Mouse (Mus musculus) midbrain, postnatal 0 days (tissue): ENCODE measurements around the gene Dennd2a. TPM values are rescaled to one million over a fixed set of nuclear protein-coding genes. Genes with fewer than 3 reads are reported as not detected.

Experiments
- ATAC-seq: fragments of 200-750 bp; cut with Nextera tagmentation; 2 replicates; pipeline ENCODE4 v1.8.0; 2017; ENCODE audit warnings: moderate number of reproducible peaks, mild to moderate bottlenecking, moderate TSS enrichment, moderate library complexity; ENCODE audit not compliant: low FRiP score
- DNase-seq: peaks from one replicate; pipeline ENCODE4 v3.0.0-alpha.2; 2015; ENCODE audit warnings: low spot score
- H3K27ac ChIP-seq: fragments of 300-500 bp; sonication (generic); 2 replicates; pipeline ENCODE4 v1.5.1; 2014; ENCODE audit warnings: low read depth, mild to moderate bottlenecking, low read length, mixed read lengths
- H3K27me3 ChIP-seq: fragments of 300-500 bp; sonication (generic); 2 replicates; pipeline ENCODE4 v1.6.1; 2014; ENCODE audit warnings: low read length, control low read depth, mixed read lengths; ENCODE audit not compliant: insufficient read depth
- H3K36me3 ChIP-seq: fragments of 300-500 bp; sonication (generic); 2 replicates; pipeline ENCODE4 v1.6.1; 2014; ENCODE audit warnings: low read length, control low read depth, mixed read lengths; ENCODE audit not compliant: insufficient read depth
- H3K4me1 ChIP-seq: fragments of 300-500 bp; sonication (generic); 2 replicates; pipeline ENCODE4 v1.6.1; 2014; ENCODE audit warnings: mild to moderate bottlenecking, control low read depth, antibody characterized with exemption, low read length, mixed read lengths; ENCODE audit not compliant: insufficient read depth
- H3K4me2 ChIP-seq: fragments of 300-500 bp; sonication (generic); 2 replicates; pipeline ENCODE4 v1.6.1; 2014; ENCODE audit warnings: low read depth, mild to moderate bottlenecking, low read length, mixed read lengths; ENCODE audit not compliant: poor library complexity, severe bottlenecking
- H3K4me3 ChIP-seq: fragments of 300-500 bp; sonication (generic); 2 replicates; pipeline ENCODE4 v1.5.1; 2014; ENCODE audit warnings: low read depth, mild to moderate bottlenecking, low read length, moderate library complexity
- H3K9ac ChIP-seq: fragments of 300-500 bp; sonication (generic); replicated peaks from 2 replicates; pipeline ENCODE4 v1.6.1; 2014; ENCODE audit warnings: mild to moderate bottlenecking, low read length, moderate library complexity, mixed read lengths; ENCODE audit not compliant: poor library complexity, severe bottlenecking
- H3K9me3 ChIP-seq: fragments of 300-500 bp; sonication (generic); 2 replicates; pipeline ENCODE4 v1.6.1; 2016; ENCODE audit warnings: low read length, control low read depth
- CTCF ChIP-seq: IDR thresholded peaks from 2 replicates; pipeline ENCODE4 v1.5.1; 2016; ENCODE audit warnings: antibody characterized with exemption, mild to moderate bottlenecking
- WGBS: fragments of 180-500 bp; shearing (Covaris S2); extraction: QIAGEN DNeasy Blood & Tissue Kit; methylation state at CpG from one replicate; pipeline ENCODE4 v1.1.7; 2014; 5-methylcytosine and 5-hydroxymethylcytosine counted together
- polyA plus RNA-seq: library from polyadenylated mRNA; unstranded; fragments of >200 nt; fragmentation: Nextera tagmentation; extraction: Ambion mirVana; gene quantifications from 2 replicates; pipeline ENCODE4 v1.2.1, GENCODE M21; 2015
- total RNA-seq: library from RNA; depleted of rRNA; stranded (reverse); fragments of >200 nt; gene quantifications from 2 replicates; pipeline ENCODE4 v1.2.3, GENCODE M21; 2014

The Dennd2a gene
- total and polyA plus RNA-seq, 2 experiments from 2014 or later = 9.8 to 15.9 TPM

- no peak overlapping the region for H3K4me3 ChIP-seq
- H3K27ac ChIP-seq = no peak overlapping the region
- no peaks in the 10 kb centered on the region for H3K4me1 ChIP-seq
- no peaks in the 10 kb centered on the region for H3K9me3 ChIP-seq
- H3K9ac ChIP-seq = no peak overlapping the region
- DNase-seq = no peak
- 96% methylated on average over 11 of the region's 11 CpGs for WGBS
- H3K36me3 ChIP-seq = 0 out of 2 replicates have a peak, but pooled peaks cover 5% of the 10 kb centered on the region
- ATAC-seq = no peak
- TF ChIP-seq CTCF = peak; percentile 52
- H3K27me3 ChIP-seq = no peaks in the 10 kb centered on the region
- no peak overlapping the region for H3K4me2 ChIP-seq
Measured at GRCm38 (mm10) chr6:39460040-39460439, 97.6 kb downstream of the Dennd2a start.

- Histone ChIP-seq H3K27ac (no peak overlapping the region), H3K36me3 (no peaks in the 10 kb centered on the region), H3K27me3 (no peaks in the 10 kb centered on the region), H3K4me3 (no peak overlapping the region), H3K4me2 (no peak overlapping the region), H3K4me1 (no peaks in the 10 kb centered on the region), H3K9ac (no peak overlapping the region), H3K9me3 (no peaks in the 10 kb centered on the region)
- ATAC-seq = no peak
- 86% methylated on average over 8 of the region's 8 CpGs for WGBS
- TF ChIP-seq CTCF = no peak
- no peak for DNase-seq
Measured at GRCm38 (mm10) chr6:39455339-39456160, 102.1 kb downstream of the Dennd2a start.

- ATAC-seq = no peak
- no peak for DNase-seq
- Histone ChIP-seq H3K4me1 (no peaks in the 10 kb centered on the region), H3K4me2 (no peak overlapping the region), H3K9me3 (no peaks in the 10 kb centered on the region), H3K27ac (no peak overlapping the region), H3K36me3 (no peaks in the 10 kb centered on the region), H3K4me3 (no peak overlapping the region), H3K9ac (no peak overlapping the region), H3K27me3 (no peaks in the 10 kb centered on the region)
- 46% methylated on average over 2 of the region's 2 CpGs for WGBS
- TF ChIP-seq CTCF = no peak
Measured at GRCm38 (mm10) chr6:39454616-39455015, 103.1 kb downstream of the Dennd2a start.

GRCm38 (mm10) chr6:39453564-39453963, 104.1 kb downstream of the Dennd2a start:
- WGBS = 96% methylated on average over 4 of the region's 4 CpGs
- no peak for DNase-seq
- no peak for ATAC-seq

GRCm38 (mm10) chr6:39451033-39451432, 106.6 kb downstream of the Dennd2a start:
- H3K4me2 ChIP-seq = no peak overlapping the region
- H3K27ac ChIP-seq = no peak overlapping the region
- H3K4me3 ChIP-seq = no peak overlapping the region
- no peaks in the 10 kb centered on the region for H3K9me3 ChIP-seq
- peak; percentile 51 for TF ChIP-seq CTCF
- ATAC-seq = no peak
- 85% methylated on average over 3 of the region's 3 CpGs for WGBS
- DNase-seq = no peak
- no peaks in the 10 kb centered on the region for H3K36me3 ChIP-seq
- no peaks in the 10 kb centered on the region for H3K4me1 ChIP-seq
- no peaks in the 10 kb centered on the region for H3K27me3 ChIP-seq
- no peak overlapping the region for H3K9ac ChIP-seq

More at GRCm38 (mm10) chr6:39453564-39453963, 104.1 kb downstream of the Dennd2a start:
- Histone ChIP-seq H3K4me3 (no peak overlapping the region), H3K9me3 (no peaks in the 10 kb centered on the region), H3K4me1 (no peaks in the 10 kb centered on the region), H3K27ac (no peak overlapping the region), H3K9ac (no peak overlapping the region), H3K4me2 (no peak overlapping the region), H3K27me3 (no peaks in the 10 kb centered on the region), H3K36me3 (no peaks in the 10 kb centered on the region)
- peak; percentile 22; the same call in 1 of the 2 replicates for TF ChIP-seq CTCF

- Histone ChIP-seq H3K4me3 (no peak overlapping the region), H3K9me3 (no peaks in the 10 kb centered on the region), H3K36me3 (no peaks in the 10 kb centered on the region), H3K27me3 (no peaks in the 10 kb centered on the region), H3K4me2 (no peak overlapping the region), H3K9ac (no peak overlapping the region), H3K4me1 (no peaks in the 10 kb centered on the region), H3K27ac (no peak overlapping the region)
- 95% methylated on average over 4 of the region's 4 CpGs for WGBS
- TF ChIP-seq CTCF = no peak
- no peak for DNase-seq
- no peak for ATAC-seq
Measured at GRCm38 (mm10) chr6:39450580-39450979, 107.1 kb downstream of the Dennd2a start.
